Mouse (Mus musculus) lung, postnatal 0 days (tissue): ENCODE results near the gene Prickle2. TPM values are rescaled to one million over a fixed set of nuclear protein-coding genes. Genes with fewer than 3 reads are reported as not detected.
A peak's percentile ranks its signal among the peaks of the same experiment; 100 is the strongest.

Experiments
- ATAC-seq: fragments of 200-750 bp; cut with Nextera tagmentation; 2 replicates; pipeline ENCODE4 v1.8.0; 2017; ENCODE audit warnings: moderate library complexity
- DNase-seq: peaks from one replicate; pipeline ENCODE4 v3.0.0-alpha.2; 2016; ENCODE audit warnings: low spot score
- H3K27ac ChIP-seq: fragments of 300-500 bp; sonication (generic); 2 replicates; pipeline ENCODE4 v1.5.1; 2014; ENCODE audit warnings: antibody characterized with exemption, mild to moderate bottlenecking, low read length, mixed read lengths
- H3K27me3 ChIP-seq: fragments of 300-500 bp; sonication (generic); replicated peaks from 2 replicates; pipeline ENCODE4 v1.6.1; 2014; ENCODE audit warnings: low read length, mixed read lengths; ENCODE audit not compliant: insufficient read depth
- H3K36me3 ChIP-seq: fragments of 300-500 bp; sonication (generic); 2 replicates; pipeline ENCODE4 v1.6.1; 2014; ENCODE audit warnings: low read length, mixed read lengths; ENCODE audit not compliant: insufficient read depth
- H3K4me1 ChIP-seq: fragments of 300-500 bp; sonication (generic); 2 replicates; pipeline ENCODE4 v1.6.1; 2014; ENCODE audit warnings: antibody characterized with exemption, low read depth, low read length, mixed read lengths; ENCODE audit not compliant: insufficient read depth
- H3K4me2 ChIP-seq: fragments of 300-500 bp; sonication (generic); replicated peaks from 2 replicates; pipeline ENCODE4 v1.6.1; 2014; ENCODE audit warnings: low read depth, mild to moderate bottlenecking, low read length, moderate library complexity, mixed read lengths
- H3K4me3 ChIP-seq: fragments of 300-500 bp; sonication (generic); 2 replicates; pipeline ENCODE4 v1.5.1; 2014; ENCODE audit warnings: low read depth, low read length
- H3K9ac ChIP-seq: fragments of 300-500 bp; sonication (generic); replicated peaks from 2 replicates; pipeline ENCODE4 v1.6.1; 2014; ENCODE audit warnings: low read depth, mild to moderate bottlenecking
- H3K9me3 ChIP-seq: fragments of 300-500 bp; sonication (generic); 2 replicates; pipeline ENCODE4 v1.6.1; 2016; ENCODE audit warnings: low read length, mixed read lengths
- CTCF ChIP-seq: IDR thresholded peaks from 2 replicates; pipeline ENCODE4 v1.5.1; 2016; ENCODE audit warnings: antibody characterized with exemption, mild to moderate bottlenecking
- EP300 ChIP-seq: IDR thresholded peaks from 2 replicates; pipeline ENCODE4 v1.6.1; 2016; ENCODE audit warnings: antibody characterized with exemption, mild to moderate bottlenecking, control low read depth
- WGBS: fragments of 180-500 bp; shearing (Covaris S2); extraction: QIAGEN DNeasy Blood & Tissue Kit; methylation state at CpG from one replicate; pipeline ENCODE4 v1.1.7; 2014; 5-methylcytosine and 5-hydroxymethylcytosine counted together
- polyA plus RNA-seq: library from polyadenylated mRNA; unstranded; fragments of >200 nt; fragmentation: Nextera tagmentation; extraction: Ambion mirVana; gene quantifications from 2 replicates; pipeline ENCODE4 v1.2.1, GENCODE M21; 2015

The Prickle2 gene
- polyA plus RNA-seq, 1 experiment from 2014 or later: 7.0 TPM

GRCm38 (mm10) chr6:92708137-92708536 is 2.2 kb upstream of the Prickle2 start:
- Histone ChIP-seq H3K4me3 (no peak overlapping the region), H3K9me3 (no peaks in the 10 kb centered on the region), H3K27ac (no peak overlapping the region), H3K27me3 (no peaks in the 10 kb centered on the region), H3K36me3 (no peaks in the 10 kb centered on the region), H3K4me1 (0 out of 2 replicates have a peak, but pooled peaks cover 4% of the 10 kb centered on the region), H3K4me2 (no peak overlapping the region), H3K9ac (no peak overlapping the region)
- TF ChIP-seq EP300 (no peak), CTCF (peak; percentile 45)
- no peak for ATAC-seq
- DNase-seq: no peak
- WGBS: 61% methylated on average over 4 of the region's 4 CpGs

- Histone ChIP-seq H3K9ac (peak overlapping the region; percentile 50), H3K4me3 (peak overlapping the region; percentile 73), H3K36me3 (no peaks in the 10 kb centered on the region), H3K27ac (no peak overlapping the region; the same call in 1 of the 2 replicates), H3K27me3 (no peaks in the 10 kb centered on the region), H3K4me2 (peak overlapping the region; percentile 100), H3K4me1 (0 out of 2 replicates have a peak, but pooled peaks cover 4% of the 10 kb centered on the region), H3K9me3 (no peaks in the 10 kb centered on the region)
- no peak for TF ChIP-seq EP300
- TF ChIP-seq CTCF: no peak; the same call in 1 of the 2 replicates
- peak; percentile 6 for DNase-seq
- 5% methylated on average over 23 of the region's 39 CpGs for WGBS
- ATAC-seq: no peak; the same call in 1 of the 2 replicates
Observed at GRCm38 (mm10) chr6:92705353-92706144, 406 bp downstream of the Prickle2 start.

GRCm38 (mm10) chr6:92704810-92705209 is 1.1 kb downstream of the Prickle2 start:
- Histone ChIP-seq H3K4me2 (peak overlapping the region; percentile 100), H3K27me3 (no peaks in the 10 kb centered on the region), H3K9ac (no peak overlapping the region), H3K4me1 (0 out of 2 replicates have a peak, but pooled peaks cover 4% of the 10 kb centered on the region), H3K9me3 (no peaks in the 10 kb centered on the region), H3K36me3 (no peaks in the 10 kb centered on the region), H3K27ac (no peak overlapping the region), H3K4me3 (peak overlapping the region; percentile 73; the same call in 1 of the 2 replicates)
- no peak for TF ChIP-seq EP300
- TF ChIP-seq CTCF: no peak
- ATAC-seq: no peak
- 28% methylated on average over 9 of the region's 9 CpGs for WGBS
- DNase-seq: peak; percentile 26

- ATAC-seq (no peak), DNase-seq (no peak)
- Histone ChIP-seq H3K9ac (no peak overlapping the region), H3K36me3 (no peaks in the 10 kb centered on the region), H3K27ac (no peak overlapping the region), H3K27me3 (no peaks in the 10 kb centered on the region), H3K4me1 (no peaks in the 10 kb centered on the region), H3K4me3 (no peak overlapping the region), H3K4me2 (no peak overlapping the region), H3K9me3 (no peaks in the 10 kb centered on the region)
- 56% methylated on average over 3 of the region's 3 CpGs for WGBS
- TF ChIP-seq CTCF (no peak), EP300 (no peak)
Observed at GRCm38 (mm10) chr6:92699491-92700209, 6.3 kb downstream of the Prickle2 start.

GRCm38 (mm10) chr6:92697807-92698206 is 8.1 kb downstream of the Prickle2 start:
- WGBS: 86% methylated on average over 5 of the region's 5 CpGs
- no peak overlapping the region for H3K9ac ChIP-seq

GRCm38 (mm10) chr6:92687317-92687716 is 18.6 kb downstream of the Prickle2 start:
- ATAC-seq: peak; percentile 43; the same call in 1 of the 2 replicates
- 61% methylated on average over 5 of the region's 5 CpGs for WGBS
- DNase-seq: peak; percentile 35
- Histone ChIP-seq H3K9ac (no peak overlapping the region), H3K4me2 (no peak overlapping the region), H3K27ac (no peak overlapping the region), H3K4me3 (no peak overlapping the region), H3K36me3 (no peaks in the 10 kb centered on the region), H3K9me3 (no peaks in the 10 kb centered on the region), H3K27me3 (no peaks in the 10 kb centered on the region), H3K4me1 (0 out of 2 replicates have a peak, but pooled peaks cover 3% of the 10 kb centered on the region)
- no peak for TF ChIP-seq CTCF
- TF ChIP-seq EP300: no peak

More at GRCm38 (mm10) chr6:92697807-92698206, 8.1 kb downstream of the Prickle2 start:
- H3K9me3 ChIP-seq: no peaks in the 10 kb centered on the region
- DNase-seq (no peak), ATAC-seq (no peak)
- H3K4me2 ChIP-seq: no peak overlapping the region
- no peak overlapping the region for H3K27ac ChIP-seq
- no peaks in the 10 kb centered on the region for H3K4me1 ChIP-seq
- no peaks in the 10 kb centered on the region for H3K27me3 ChIP-seq
- no peak overlapping the region for H3K4me3 ChIP-seq
- no peak for TF ChIP-seq CTCF
- no peak for TF ChIP-seq EP300
- H3K36me3 ChIP-seq: no peaks in the 10 kb centered on the region
